Mouse (Mus musculus): ENCODE measurements around the gene Sorbs2.

Gene Sorbs2

DNA sequence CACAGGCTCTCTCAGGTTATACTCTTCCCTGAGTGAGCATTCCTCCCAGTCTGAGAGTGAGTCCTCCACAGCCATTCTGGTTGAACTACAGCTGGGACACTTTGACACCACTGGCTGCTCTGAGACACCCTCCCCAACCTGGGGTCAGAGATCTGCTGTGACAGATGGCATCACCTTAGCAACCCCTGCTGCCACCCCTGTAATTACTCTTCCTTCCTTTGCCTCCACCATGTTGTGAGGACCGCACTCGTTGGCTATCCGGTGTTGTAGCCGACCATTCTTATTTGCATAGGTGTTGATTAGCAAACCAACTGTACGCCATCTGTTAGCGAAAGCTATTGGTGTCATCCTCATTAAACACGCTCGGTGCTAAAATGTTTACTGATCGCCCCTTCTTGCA, 247.9 kb downstream of the Sorbs2 start:
- no peak for DNase-seq (ENCODE audit: low read depth, low spot score)

DNA sequence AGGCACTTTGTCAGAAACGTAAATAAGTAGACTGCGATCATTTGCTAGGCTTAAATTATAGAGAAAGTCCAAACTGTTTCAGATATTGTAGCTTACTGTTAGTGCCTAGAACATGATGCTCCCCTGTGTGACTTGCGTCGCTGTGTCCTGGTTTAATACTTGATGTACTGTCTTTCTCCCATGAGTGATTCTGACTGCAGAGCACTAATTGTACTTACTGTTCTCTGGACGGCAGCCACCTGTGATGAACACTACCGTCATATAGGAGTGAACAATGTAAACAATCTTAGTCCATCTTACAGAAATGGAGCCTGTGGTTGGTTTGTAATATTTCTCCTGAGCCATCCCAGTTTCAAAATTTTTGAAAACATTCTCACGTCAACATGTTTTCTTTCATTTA, 248.4 kb downstream of the Sorbs2 start:
- no peak for DNase-seq (ENCODE audit: low read depth, low spot score)

DNA sequence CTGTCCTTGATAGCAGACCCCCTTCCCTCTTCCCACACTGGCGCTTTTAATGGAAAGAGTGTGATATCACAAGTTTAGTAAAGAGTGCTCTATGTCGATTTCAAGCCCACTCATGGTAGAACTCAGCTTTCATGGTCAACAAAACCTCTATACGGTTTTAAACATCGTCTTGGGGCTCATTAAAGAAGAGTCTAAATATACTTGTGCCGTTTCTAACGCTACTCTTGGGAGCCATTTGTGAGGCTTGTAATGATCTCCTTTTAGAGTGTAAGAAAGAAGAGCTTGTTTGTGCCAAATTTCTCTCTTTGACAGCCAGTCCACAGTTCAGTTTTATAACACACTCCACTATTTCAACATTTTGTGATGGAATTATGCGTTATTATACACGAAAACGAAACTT, 253.0 kb downstream of the Sorbs2 start:
- DNase-seq (ENCODE audit: low read depth, low spot score) = no peak

DNA sequence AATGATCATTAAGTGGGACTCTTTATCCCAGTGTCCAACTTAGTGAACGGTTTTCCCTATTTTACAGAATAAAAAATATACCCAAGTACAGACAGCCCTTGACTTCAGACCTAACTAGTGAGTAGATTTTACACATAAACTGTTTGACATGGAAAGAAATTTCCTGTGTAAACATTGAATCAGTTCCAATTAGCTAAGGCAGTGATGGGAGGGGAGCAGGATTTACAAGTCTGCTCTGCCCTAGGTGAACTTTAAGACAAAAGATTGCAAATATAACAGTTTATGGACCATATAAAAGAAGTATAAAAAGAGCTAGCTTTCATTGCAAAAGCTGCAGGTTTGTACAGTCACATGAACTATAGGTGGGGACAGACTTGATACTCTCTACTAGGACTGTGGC, 253.5 kb downstream of the Sorbs2 start:
- DNase-seq (ENCODE audit: low read depth, low spot score) = no peak

DNA sequence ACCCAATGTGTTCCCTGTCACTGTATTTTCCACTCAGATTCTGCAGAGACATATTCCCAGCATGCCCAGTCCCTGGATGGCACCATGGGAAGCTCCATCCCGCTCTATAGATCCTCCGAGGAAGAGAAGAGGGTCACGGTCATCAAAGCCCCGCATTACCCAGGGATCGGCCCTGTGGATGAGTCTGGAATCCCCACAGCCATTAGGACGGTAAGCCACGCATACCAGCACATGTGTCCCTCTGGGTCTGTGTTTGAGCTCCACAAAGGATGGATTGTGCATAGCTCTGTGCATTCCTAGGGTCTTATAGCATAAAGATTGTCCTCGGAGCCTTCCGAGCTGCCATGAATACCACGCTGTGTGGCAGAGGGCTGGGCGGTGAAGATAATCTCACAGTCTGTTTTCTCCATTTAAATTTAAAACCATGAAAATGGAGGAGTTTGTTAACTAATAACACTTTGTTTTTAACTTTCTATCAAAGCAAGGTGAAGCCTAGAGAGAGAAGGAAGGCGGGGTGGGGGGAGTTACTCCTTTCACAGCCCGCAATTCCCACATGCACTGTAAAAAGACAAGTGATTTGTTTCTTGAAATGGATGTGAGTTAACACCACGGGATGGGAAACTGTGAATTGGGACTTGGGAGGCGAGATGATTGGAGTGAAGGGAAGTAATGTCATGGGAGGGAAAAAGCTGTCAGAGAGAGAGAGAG, 255.5 kb downstream of the Sorbs2 start:
- DNase-seq (ENCODE audit: low read depth, low spot score) = no peak

DNA sequence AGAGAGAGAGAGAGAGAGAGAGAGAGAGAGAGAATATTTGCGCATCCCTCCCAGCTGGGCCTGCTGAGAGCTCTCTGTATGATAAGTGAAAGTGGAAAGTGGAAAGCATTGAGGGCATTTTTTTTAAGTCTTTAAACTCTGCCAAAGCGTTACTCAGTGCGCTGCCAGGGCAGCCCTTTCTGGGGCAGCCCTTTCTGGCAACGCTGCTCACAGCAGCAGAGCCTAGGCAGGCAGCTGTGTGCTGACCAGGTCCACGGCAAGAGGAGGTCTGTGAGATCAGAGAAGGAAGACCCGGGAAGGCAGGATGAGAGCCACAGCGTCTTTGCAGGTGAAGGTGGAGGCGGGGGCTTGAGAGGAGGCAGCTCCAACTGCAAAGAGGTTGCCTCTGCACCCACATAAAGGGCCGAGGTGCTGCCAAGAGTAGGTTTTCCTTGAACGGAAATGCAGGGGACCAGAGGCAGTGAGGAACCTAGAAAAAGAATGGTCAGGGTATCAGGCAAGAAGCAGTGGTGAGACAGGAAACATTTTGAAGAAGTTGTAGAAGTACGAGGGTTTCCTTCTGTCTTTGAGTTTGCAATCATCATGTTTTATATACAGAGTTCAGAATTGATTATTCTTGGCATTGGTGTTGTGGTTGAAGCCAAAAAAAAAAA, 256.2 kb downstream of the Sorbs2 start:
- DNase-seq (ENCODE audit: low read depth, low spot score) = no peak

DNA sequence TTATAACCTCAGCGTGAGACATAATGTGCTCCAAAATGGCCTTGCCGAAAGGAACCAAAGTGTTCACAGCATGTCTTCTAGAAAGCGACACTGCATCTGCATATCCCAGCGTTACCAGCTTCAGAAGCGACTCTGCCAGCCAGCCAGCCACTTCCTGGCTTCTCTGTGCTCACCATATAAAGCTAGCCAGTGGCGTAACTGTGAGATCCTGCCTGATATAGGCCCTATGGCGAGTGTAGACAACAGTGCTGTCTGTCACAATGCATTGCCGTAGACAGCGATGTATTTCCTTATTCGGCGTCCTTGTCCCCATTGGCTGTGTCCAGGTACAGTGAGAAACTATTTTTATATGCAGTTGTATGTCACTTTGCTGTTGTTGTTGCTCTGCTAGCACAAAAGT, 258.6 kb downstream of the Sorbs2 start:
- DNase-seq (ENCODE audit: low read depth, low spot score) = no peak

DNA sequence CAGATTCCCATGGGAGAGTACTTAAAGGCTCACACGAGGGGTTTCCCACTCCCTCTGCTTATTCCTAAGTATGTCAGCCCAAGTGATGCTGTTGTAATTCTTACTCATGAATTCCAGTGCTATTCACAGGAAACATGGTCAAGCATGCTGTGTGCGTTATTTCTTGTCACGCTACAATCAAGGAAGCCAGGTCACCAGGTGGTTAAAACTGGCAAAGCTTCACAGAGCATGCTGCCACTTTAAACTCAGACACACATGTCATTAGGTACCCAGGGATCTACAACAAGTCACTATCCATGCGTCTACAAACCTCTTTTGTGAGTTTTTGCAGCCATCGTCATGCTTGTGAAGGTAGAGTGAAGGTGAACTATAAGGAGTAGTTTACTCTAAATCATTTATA, 267.3 kb downstream of the Sorbs2 start:
- DNase-seq (ENCODE audit: low read depth, low spot score) = no peak

DNA sequence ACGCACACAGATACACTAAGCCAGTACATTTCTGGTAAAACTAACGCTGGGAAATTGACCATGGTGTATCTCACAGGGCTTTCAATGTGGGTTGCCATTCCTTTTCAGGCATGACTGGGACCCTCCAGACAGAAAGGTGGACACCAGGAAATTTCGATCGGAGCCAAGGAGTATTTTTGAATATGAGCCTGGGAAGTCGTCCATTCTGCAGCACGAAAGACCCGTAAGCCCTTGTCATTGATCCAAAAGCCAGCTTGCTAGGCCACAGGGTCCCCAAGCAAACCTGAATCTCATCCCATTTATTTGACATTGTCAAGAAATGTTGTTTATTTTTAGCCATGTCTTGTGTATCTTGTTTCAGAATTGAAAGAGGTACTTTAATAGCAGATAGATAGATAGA, 267.9 kb downstream of the Sorbs2 start:
- no peak for DNase-seq (ENCODE audit: low read depth, low spot score)

DNA sequence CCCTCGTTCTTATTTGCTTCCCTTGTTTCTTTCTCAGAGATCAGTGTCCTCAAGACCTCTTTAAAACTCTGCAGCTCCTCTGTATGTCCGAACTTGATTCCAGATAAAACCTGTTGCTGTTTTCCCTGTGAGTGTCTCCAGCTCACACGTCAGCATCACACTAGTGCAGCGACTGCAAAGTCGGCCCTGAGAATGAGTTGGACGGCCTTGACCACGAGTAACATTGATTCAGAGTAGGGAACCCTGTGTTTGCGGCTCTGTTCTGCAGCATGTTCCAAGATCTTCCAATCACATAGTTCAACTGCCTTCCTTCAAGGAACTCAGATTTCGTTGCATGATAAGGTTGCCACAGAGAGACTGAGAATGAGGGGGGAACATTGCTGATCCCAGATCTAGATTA, 268.8 kb downstream of the Sorbs2 start:
- no peak for DNase-seq (ENCODE audit: low read depth, low spot score)

DNA sequence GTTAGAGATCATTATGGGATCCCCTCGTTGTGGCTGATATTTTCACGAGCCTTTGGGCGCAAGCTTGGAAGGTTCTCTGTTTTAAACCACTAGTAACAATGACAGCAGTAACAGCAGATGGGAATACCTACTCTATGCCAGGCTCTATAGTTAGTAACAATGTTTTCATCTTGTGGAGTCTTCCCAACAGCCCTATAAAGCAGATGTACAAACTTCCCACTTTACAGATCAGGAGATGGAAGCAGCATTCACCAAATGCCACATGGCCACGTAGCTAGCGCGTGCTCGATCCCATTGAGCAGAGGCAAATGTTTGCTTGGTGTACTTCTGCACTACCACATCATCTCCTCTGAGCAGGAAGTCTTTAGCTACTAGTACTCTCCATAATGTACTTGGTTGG, 269.4 kb downstream of the Sorbs2 start:
- no peak for DNase-seq (ENCODE audit: low read depth, low spot score)

DNA sequence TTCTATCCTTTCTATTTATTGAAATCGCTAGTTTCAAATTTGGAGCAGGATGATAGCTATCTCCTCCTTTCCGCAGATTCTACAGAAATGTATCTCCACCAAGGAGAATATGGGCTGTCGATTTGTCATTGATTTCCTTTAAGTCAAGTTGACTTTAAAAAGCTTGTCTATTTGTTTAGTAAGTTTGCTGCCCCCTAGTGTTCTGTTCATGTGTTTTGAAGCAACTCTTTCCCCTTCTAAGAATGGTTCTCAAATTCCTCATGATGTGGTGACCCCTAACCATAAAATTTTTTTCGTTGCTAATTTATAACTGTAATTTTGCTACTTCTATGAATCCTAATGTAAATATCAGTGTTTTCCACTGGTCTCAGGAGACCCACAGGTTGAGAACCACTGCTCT, 273.0 kb downstream of the Sorbs2 start:
- DNase-seq (ENCODE audit: low read depth, low spot score) = peak; percentile 61

DNA sequence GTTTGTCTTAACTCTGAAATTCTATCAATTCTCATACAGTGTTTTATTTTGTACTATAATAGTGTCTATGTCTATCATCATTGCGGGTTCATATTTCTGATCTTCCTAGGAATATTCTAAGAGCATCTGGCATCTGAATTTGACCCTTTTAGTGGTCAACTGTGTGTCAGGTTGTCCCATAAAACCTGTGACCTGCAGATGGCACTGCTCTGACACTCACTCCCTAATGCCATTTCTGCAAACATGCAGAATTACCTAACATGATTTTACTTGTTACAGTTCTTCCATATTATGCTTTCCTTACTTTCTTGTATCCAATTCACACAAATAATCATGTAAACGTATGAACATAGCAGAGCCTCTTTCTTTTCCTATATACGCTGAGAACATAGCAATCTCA, 281.0 kb downstream of the Sorbs2 start:
- DNase-seq (ENCODE audit: low read depth, low spot score) = peak; percentile 25

DNA sequence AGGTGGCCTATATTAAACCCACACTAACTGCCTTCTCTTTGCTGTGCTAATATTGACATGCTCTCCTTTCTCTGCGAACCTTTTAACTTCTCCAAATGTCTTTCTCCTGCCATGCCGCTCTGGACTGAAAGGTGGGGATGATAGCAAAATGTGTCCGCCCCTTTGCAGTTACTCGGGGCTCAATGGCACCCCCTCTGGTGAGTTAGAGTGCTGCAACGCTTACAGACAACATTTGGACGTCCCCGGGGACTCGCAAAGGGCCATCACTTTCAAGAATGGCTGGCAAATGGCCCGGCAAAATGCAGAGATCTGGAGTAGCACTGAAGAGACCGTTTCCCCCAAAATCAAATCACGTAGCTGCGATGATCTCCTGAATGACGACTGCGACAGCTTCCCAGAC, 287.3 kb downstream of the Sorbs2 start:
- peak; percentile 39 for DNase-seq (ENCODE audit: low read depth, low spot score)

DNA sequence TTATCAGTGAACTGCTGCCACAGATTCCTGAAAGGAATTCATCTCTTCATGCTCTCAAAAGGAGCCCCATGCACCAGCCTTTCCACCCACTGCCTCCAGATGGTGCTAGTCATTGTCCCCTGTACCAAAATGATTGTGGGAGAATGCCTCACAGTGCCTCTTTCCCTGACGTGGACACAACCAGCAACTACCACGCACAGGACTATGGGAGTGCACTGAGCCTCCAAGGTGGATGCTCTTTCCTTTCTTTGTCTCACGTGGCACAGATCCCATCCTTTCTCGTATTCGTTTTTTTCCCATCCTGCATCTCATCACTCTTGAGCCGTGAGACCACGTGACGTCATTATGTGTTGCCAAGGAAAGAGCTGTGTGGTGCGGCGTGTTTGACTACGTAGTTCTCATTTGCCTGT, 288.7 kb downstream of the Sorbs2 start:
- DNase-seq (ENCODE audit: low read depth, low spot score) = peak; percentile 31

DNA sequence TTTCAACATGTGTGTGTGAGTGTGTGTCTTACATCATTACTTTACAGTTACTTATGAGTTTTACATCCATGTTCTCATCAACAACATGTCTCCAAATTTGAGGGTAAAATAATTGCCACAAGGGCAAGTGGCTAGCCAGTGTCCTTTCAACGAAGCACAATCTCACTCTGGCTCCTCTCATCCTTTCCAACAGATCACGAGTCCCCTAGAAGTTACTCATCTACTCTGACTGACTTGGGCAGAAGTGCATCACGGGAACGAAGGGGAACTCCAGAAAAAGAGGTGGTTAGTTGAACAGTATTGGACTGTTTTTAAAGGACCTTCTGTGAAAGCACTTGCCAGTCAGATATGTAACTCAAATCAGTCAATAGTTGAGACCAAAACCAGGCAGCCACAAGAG, 291.9 kb downstream of the Sorbs2 start:
- DNase-seq (ENCODE audit: low read depth, low spot score) = no peak

DNA sequence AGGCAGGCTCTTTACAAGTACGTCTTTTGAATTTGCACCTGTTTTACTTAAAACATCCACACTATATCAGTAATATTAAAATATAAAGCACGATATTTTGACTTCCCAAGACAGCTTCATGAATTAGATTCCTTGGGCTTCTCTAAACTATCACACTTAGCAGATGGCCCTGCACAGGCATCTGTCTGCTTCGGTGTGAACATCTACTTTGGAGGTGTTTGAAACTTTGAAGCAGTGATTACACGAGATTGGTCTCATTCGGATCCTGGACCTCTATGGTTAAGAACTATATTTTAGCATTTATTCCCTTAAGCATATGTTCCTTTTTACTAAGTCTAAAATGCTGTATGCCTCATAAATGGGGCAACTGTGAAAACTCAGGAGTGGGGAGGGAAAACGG, 301.0 kb downstream of the Sorbs2 start:
- no peak for DNase-seq (ENCODE audit: low read depth, low spot score)

DNA sequence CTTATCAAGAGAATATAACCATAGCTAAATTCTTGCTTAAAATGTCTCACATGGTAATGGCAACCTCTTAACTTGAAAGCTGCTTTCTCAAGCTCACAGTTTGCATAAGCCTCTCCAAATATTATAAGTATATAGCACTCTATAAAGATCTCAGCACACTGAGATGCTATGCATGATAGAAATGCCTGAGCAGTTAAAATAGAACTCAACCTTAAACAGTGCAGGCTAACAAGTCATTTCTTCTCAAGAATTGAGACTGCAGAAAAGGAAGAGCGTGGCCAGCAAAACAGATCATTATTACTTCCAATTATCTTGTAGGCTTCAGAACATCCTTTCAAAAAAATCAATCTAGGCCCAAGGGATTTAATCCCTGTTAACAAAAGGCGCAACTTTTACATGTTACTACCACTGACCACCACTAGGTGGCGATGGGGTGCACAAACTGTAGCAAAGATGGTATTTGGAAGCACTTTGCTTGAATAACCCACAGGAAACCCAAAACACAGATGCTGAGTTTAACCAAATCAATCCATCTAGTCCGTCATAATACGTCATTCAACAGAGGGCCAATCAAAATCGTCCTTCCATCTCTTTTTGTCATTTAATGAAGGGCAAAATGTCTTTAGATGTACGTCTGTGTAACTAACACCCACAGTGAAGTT, 309.3 kb downstream of the Sorbs2 start:
- peak; percentile 70 for DNase-seq (ENCODE audit: low read depth, low spot score)

DNA sequence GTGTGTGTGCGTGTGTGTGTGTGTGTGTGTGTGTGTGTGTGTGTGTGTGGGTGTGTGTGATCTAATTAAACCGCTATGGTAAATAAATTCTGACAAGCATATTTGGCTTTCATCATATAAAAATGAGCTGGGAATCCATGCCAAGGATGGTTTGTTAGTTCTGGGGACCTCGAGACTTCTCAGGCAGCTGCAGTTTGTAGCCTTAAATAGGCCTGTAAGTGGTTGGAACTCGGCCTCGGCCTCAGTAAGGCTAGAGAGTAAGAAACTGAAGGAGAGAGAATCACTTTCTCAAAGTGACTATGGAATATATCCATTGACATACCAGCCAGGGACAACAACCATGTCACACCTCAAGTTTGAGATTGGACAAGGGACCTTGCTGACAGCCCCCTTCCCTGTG, 314.1 kb downstream of the Sorbs2 start:
- DNase-seq (ENCODE audit: low read depth, low spot score) = no peak

DNA sequence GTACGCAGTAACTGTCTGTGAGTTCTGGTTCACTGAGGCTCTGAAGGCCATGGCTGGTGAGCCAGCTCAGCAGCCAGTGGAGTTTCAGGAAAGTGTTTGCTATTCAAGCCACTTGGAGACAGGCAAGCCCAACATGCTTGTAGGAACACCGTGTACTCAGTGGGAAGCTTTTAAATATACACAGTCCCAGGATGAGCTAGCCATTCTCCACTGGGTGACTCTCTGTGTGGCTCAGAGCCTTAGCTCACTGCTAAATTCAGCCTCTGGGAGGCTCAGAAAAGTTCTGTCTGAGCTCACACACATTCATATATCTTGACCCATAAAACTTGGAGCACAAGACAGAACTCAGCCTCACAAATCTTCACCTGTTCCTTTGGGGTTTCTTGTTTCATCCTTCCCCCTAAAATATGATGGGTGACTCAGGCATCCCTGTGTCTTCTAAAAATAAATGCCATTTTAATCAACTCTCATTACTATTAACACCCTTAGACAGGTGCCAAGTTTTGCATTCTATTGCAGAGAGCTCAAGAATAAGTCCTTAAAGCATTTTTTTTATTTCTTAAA, 322.5 kb downstream of the Sorbs2 start:
- DNase-seq (ENCODE audit: low read depth, low spot score) = no peak

DNA sequence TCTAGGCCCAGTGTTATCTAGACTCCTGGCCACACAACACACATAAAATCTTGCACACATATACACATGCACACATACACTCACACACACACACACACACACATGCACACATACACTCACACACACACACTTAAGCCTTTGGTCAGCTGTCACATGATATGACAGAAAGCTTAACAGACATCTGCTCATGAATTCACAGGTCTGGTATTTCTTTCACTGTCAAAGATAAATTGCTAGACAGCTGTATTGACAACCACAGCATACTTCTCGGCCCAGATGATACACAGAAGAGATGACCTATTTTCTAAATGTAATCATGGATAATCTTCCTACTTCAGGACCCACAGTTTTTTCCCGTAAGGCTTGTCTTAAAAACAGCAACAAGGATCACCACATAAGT, 326.3 kb downstream of the Sorbs2 start:
- no peak for DNase-seq (ENCODE audit: low read depth, low spot score)

DNA sequence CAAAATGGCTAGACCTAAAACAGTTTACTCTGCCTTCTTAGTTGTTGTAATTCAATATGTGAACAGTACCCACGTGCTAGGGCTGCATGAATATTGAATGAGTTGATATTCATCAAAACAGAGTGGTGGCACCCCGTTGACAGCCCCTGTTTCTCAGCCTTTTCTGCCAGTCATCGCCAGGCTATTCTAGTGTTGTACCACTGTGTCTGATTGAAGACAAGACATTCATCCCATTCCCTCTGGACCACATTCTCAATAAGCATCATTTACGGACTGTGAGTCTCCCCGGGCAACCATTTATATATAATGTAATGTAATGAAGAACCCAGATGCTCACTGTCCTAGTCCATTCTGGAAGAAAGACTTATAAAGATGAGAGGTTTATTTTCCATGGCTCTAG, 335.7 kb downstream of the Sorbs2 start:
- DNase-seq (ENCODE audit: low read depth, low spot score) = no peak

Data from A20 (cell line).